Mouse (Mus musculus) macrophage (primary cell): ENCODE measurements around the gene Gm38393. TPM values are rescaled to one million over a fixed set of nuclear protein-coding genes. Genes with fewer than 3 reads are reported as not detected.

ENCODE experiments used
- H3K27ac ChIP-seq: fragments of 350-480 bp; formaldehyde crosslinking; 2 replicates; pipeline ENCODE4 v1.9.0; 2021
- H3K36me3 ChIP-seq: fragments of 350-480 bp; formaldehyde crosslinking; 2 replicates; pipeline ENCODE4 v1.9.0; 2021; ENCODE audit errors: inconsistent target
- H3K4me3 ChIP-seq: fragments of 350-480 bp; formaldehyde crosslinking; 2 replicates; pipeline ENCODE4 v1.9.0; 2021; ENCODE audit errors: inconsistent target
- H3K79me2 ChIP-seq: fragments of 350-480 bp; formaldehyde crosslinking; 2 replicates; pipeline ENCODE4 v1.9.0; 2021; ENCODE audit errors: inconsistent target
- WGBS: methylation state at CpG from one replicate; pipeline ENCODE4 v1.1.7; 2026; ENCODE audit warnings: inconsistent platforms; ENCODE audit not compliant: missing documents; 5-methylcytosine and 5-hydroxymethylcytosine counted together
- polyA plus RNA-seq: library from polyadenylated mRNA; stranded (reverse); fragments of 250-400 nt; gene quantifications from 3 replicates; pipeline ENCODE4 v1.2.4, GENCODE M21; 2018; ENCODE audit warnings: inconsistent platforms
- total RNA-seq, 78 experiments: library from RNA; depleted of rRNA; stranded (reverse); fragments of 250-400 nt; gene quantifications; 1 replicate in 9 of 78; 2 replicates in 24 of 78; 3 replicates in 43 of 78; 4 replicates in 2 of 78; pipeline ENCODE4 v1.2.4; 2018; ENCODE audit warnings: inconsistent platforms in 56 of 78

Gene Gm38393
- total RNA-seq (2018; cell fraction: chromatin; rRNA removed) = not detected
- not detected for total RNA-seq (2018; cell fraction: cytosol; rRNA removed)
- not detected for total RNA-seq (2018; cell fraction: nucleus; rRNA removed)
- polyA plus RNA-seq = not detected in 3 replicates

- H3K27ac ChIP-seq = no peak within 1 kb of the TSS
- WGBS = 49% methylated on average over 26 of the region's 30 CpGs
- no peaks in the 10 kb centered on the region for H3K36me3 ChIP-seq
- no peaks in the 10 kb centered on the region for H3K79me2 ChIP-seq
- H3K4me3 ChIP-seq = no peak within 1 kb of the TSS
Observed at GRCm38 (mm10) chr7:60004606-60005330, at the start of gene Gm38393, which contains the start of gene Snurf. Gene Gm38393 (minus strand): TSS chr7:60005064. Gene Snurf (minus strand): TSS chr7:60005049.

- H3K4me3 ChIP-seq = no peak overlapping the region
- no peaks in the 10 kb centered on the region for H3K36me3 ChIP-seq
- 74% methylated on average over 6 of the region's 6 CpGs for WGBS
- H3K27ac ChIP-seq = no peak overlapping the region
- no peaks in the 10 kb centered on the region for H3K79me2 ChIP-seq
Observed at GRCm38 (mm10) chr7:60047481-60048201, 42.8 kb upstream of the Gm38393 start.

DNA sequence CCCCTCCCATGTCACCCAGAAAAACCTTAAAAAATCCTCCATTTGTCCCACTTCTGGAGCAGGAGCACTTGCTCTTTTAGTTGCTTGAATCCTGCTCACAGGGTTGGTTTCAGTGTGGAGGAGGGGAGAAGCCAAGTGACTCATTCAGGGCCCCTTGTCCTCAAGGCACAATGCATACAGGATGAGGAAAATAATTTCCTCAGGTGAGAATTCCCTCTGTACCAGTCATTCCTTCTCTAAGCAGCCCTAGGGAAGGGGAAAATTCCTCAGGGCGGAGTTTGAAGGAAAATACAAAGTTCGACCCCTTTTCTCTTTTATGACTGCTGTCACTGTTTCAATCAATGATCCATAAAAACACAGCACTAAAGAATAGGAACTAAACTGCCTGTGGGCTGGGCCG lies 8.3 kb upstream of the Gm38393 start:
- Histone ChIP-seq H3K4me3 (no peak overlapping the region), H3K79me2 (no peaks in the 10 kb centered on the region), H3K36me3 (no peaks in the 10 kb centered on the region), H3K27ac (no peak overlapping the region)
- 59% methylated on average over 3 of the region's 3 CpGs for WGBS

DNA sequence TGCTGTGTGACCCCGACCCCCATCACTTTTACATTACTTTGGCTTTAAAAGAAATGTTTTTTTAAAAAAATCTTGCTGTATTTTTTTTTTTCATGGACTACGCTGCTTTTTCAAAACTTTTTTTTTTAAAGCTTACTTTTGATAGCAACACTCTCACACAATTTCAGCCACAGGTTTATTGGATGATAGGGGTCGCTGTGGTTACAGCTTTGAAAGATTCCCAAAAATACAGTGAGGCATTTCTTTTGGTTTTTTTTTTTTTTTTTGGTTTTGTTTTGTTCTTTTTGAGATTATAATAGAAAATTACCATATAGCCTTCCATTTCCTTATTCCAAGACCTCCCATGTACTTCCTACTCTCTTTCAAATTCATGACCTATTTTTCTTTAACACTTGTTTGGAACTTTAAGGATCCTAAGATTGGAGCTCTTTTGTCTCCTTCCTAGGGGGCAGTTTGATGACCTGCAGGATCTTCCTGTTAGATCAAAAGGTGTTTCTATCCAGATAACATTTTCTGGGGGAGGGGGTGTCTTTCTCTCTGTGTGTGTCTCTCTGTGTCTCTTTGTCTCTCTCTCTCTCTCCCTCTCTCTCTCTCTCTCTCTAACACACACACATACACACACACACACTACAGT lies 3.0 kb upstream of the Gm38393 start:
- 59% methylated on average over 3 of the region's 3 CpGs for WGBS
- no peak overlapping the region for H3K27ac ChIP-seq
- no peaks in the 10 kb centered on the region for H3K36me3 ChIP-seq
- no peak overlapping the region for H3K4me3 ChIP-seq
- no peaks in the 10 kb centered on the region for H3K79me2 ChIP-seq

GRCm38 (mm10) chr7:60006262-60006661 lies 1.4 kb upstream of the Gm38393 start:
- H3K4me3 ChIP-seq = no peak overlapping the region
- H3K36me3 ChIP-seq = no peaks in the 10 kb centered on the region
- WGBS = 61% methylated on average over 2 of the region's 2 CpGs

GRCm38 (mm10) chr7:60003921-60004605 lies 801 bp downstream of the Gm38393 start:
- H3K4me3 ChIP-seq = no peak overlapping the region
- H3K36me3 ChIP-seq = no peaks in the 10 kb centered on the region
- no peak overlapping the region for H3K27ac ChIP-seq
- H3K79me2 ChIP-seq = no peaks in the 10 kb centered on the region
- 49% methylated on average over 22 of the region's 22 CpGs for WGBS

More at GRCm38 (mm10) chr7:60006262-60006661, 1.4 kb upstream of the Gm38393 start:
- no peak overlapping the region for H3K27ac ChIP-seq
- no peaks in the 10 kb centered on the region for H3K79me2 ChIP-seq

- H3K4me3 ChIP-seq = no peak overlapping the region
- 94% methylated on average over 12 of the region's 12 CpGs for WGBS
- H3K79me2 ChIP-seq = no peaks in the 10 kb centered on the region
- no peaks in the 10 kb centered on the region for H3K36me3 ChIP-seq
- H3K27ac ChIP-seq = no peak overlapping the region
Observed at GRCm38 (mm10) chr7:60003006-60003865, 1.6 kb downstream of the Gm38393 start.

- no peak overlapping the region for H3K4me3 ChIP-seq
- H3K36me3 ChIP-seq = no peaks in the 10 kb centered on the region; the same call in 1 of the 2 replicates
- WGBS = 33% methylated on average over 1 of the region's 1 CpGs
- no peak overlapping the region for H3K27ac ChIP-seq
- no peaks in the 10 kb centered on the region for H3K79me2 ChIP-seq
Observed at GRCm38 (mm10) chr7:59978646-59979045, 26.2 kb downstream of the Gm38393 start.

Other genes with a start within 250 kb of the Gm38393 start
- not detected in 3 replicates for gene Snurf, start within 50 bp of the Gm38393 start, polyA plus RNA-seq
- not detected in 3 replicates for gene Snrpn, start 135.2 kb upstream of the Gm38393 start, polyA plus RNA-seq